Mouse (Mus musculus) lung, postnatal 0 days (tissue): Measurements from ENCODE around the gene Wdr17. TPM values are rescaled to one million over a fixed set of nuclear protein-coding genes. Genes with fewer than 3 reads are reported as not detected.
A peak's percentile ranks its signal among the peaks of the same experiment; 100 is the strongest.
"Not testable (repeated sequence)": the region's sequence is repeated elsewhere in the genome, so short reads cannot be mapped to it uniquely, and the experiment has no call there.

Experiments
- ATAC-seq: fragments of 200-750 bp; cut with Nextera tagmentation; 2 replicates; pipeline ENCODE4 v1.8.0; 2017; ENCODE audit warnings: moderate library complexity
- DNase-seq: peaks from one replicate; pipeline ENCODE4 v3.0.0-alpha.2; 2016; ENCODE audit warnings: low spot score
- H3K27ac ChIP-seq: fragments of 300-500 bp; sonication (generic); 2 replicates; pipeline ENCODE4 v1.5.1; 2014; ENCODE audit warnings: antibody characterized with exemption, mild to moderate bottlenecking, low read length, mixed read lengths
- H3K27me3 ChIP-seq: fragments of 300-500 bp; sonication (generic); replicated peaks from 2 replicates; pipeline ENCODE4 v1.6.1; 2014; ENCODE audit warnings: low read length, mixed read lengths; ENCODE audit not compliant: insufficient read depth
- H3K36me3 ChIP-seq: fragments of 300-500 bp; sonication (generic); 2 replicates; pipeline ENCODE4 v1.6.1; 2014; ENCODE audit warnings: low read length, mixed read lengths; ENCODE audit not compliant: insufficient read depth
- H3K4me1 ChIP-seq: fragments of 300-500 bp; sonication (generic); 2 replicates; pipeline ENCODE4 v1.6.1; 2014; ENCODE audit warnings: antibody characterized with exemption, low read depth, low read length, mixed read lengths; ENCODE audit not compliant: insufficient read depth
- H3K4me2 ChIP-seq: fragments of 300-500 bp; sonication (generic); replicated peaks from 2 replicates; pipeline ENCODE4 v1.6.1; 2014; ENCODE audit warnings: low read depth, mild to moderate bottlenecking, low read length, moderate library complexity, mixed read lengths
- H3K4me3 ChIP-seq: fragments of 300-500 bp; sonication (generic); 2 replicates; pipeline ENCODE4 v1.5.1; 2014; ENCODE audit warnings: low read depth, low read length
- H3K9ac ChIP-seq: fragments of 300-500 bp; sonication (generic); replicated peaks from 2 replicates; pipeline ENCODE4 v1.6.1; 2014; ENCODE audit warnings: low read depth, mild to moderate bottlenecking
- H3K9me3 ChIP-seq: fragments of 300-500 bp; sonication (generic); 2 replicates; pipeline ENCODE4 v1.6.1; 2016; ENCODE audit warnings: low read length, mixed read lengths
- CTCF ChIP-seq: IDR thresholded peaks from 2 replicates; pipeline ENCODE4 v1.5.1; 2016; ENCODE audit warnings: antibody characterized with exemption, mild to moderate bottlenecking
- EP300 ChIP-seq: IDR thresholded peaks from 2 replicates; pipeline ENCODE4 v1.6.1; 2016; ENCODE audit warnings: antibody characterized with exemption, mild to moderate bottlenecking, control low read depth
- WGBS: fragments of 180-500 bp; shearing (Covaris S2); extraction: QIAGEN DNeasy Blood & Tissue Kit; methylation state at CpG from one replicate; pipeline ENCODE4 v1.1.7; 2014; 5-methylcytosine and 5-hydroxymethylcytosine counted together
- polyA plus RNA-seq: library from polyadenylated mRNA; unstranded; fragments of >200 nt; fragmentation: Nextera tagmentation; extraction: Ambion mirVana; gene quantifications from 2 replicates; pipeline ENCODE4 v1.2.1, GENCODE M21; 2015

Gene Wdr17
- polyA plus RNA-seq, 1 experiment from 2014 or later = not detected

DNA sequence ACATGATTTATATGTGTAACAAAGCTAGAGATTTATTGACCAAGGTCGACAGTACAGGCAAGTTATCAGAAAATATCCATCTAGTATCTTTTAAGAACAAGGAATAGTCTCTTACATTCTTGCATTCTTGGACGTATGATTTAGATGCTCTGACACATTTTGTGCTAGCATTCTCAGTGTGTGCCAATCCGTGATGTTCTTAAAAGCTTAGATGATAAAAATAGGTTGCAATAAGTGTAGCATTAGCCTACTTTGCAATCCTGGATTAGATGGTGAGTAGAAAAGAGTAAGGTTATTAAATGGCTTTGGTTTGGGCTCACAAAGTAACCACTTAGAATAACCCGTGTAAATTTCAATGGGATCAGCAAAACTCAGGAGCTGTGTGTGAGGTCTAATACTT, 168.5 kb downstream of the Wdr17 start:
- no peaks in the 10 kb centered on the region for H3K27me3 ChIP-seq
- ATAC-seq (no peak), DNase-seq (no peak)
- no peak overlapping the region for H3K27ac ChIP-seq
- H3K36me3 ChIP-seq = no peaks in the 10 kb centered on the region
- H3K4me2 ChIP-seq = no peak overlapping the region
- 61% methylated on average over 4 of the region's 4 CpGs for WGBS
- no peak overlapping the region for H3K9ac ChIP-seq
- TF ChIP-seq EP300 = no peak
- H3K4me1 ChIP-seq = no peaks in the 10 kb centered on the region
- H3K9me3 ChIP-seq = no peaks in the 10 kb centered on the region
- H3K4me3 ChIP-seq = no peak overlapping the region

DNA sequence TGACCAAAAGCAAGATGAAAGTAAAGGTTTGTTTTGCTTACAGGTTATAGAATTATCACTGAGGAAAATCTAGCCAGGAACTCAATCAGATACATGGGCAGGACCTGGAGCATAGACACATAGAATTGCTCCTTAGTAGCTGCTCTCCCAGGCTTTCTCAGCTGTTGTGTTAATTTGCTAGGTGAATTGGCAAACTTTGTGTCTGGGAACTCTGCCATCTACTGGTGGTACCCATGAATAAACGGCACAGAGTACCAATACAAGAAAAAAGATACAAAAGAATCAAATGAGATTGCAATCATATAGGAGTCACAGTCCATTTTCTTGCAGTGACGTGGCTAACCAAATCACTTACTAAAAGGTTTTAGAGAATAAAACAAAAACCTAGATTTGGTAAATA, 181.2 kb downstream of the Wdr17 start:
- no peak overlapping the region for H3K9ac ChIP-seq
- DNase-seq = no peak
- no peaks in the 10 kb centered on the region for H3K4me1 ChIP-seq
- ATAC-seq = no peak
- TF ChIP-seq CTCF = peak; percentile 46
- TF ChIP-seq EP300 = no peak
- H3K27me3 ChIP-seq = no peaks in the 10 kb centered on the region
- H3K4me3 ChIP-seq = no peak overlapping the region
- H3K27ac ChIP-seq = no peak overlapping the region
- H3K4me2 ChIP-seq = no peak overlapping the region
- WGBS = 44% methylated on average over 2 of the region's 2 CpGs
- no peaks in the 10 kb centered on the region for H3K9me3 ChIP-seq
- H3K36me3 ChIP-seq = no peaks in the 10 kb centered on the region

DNA sequence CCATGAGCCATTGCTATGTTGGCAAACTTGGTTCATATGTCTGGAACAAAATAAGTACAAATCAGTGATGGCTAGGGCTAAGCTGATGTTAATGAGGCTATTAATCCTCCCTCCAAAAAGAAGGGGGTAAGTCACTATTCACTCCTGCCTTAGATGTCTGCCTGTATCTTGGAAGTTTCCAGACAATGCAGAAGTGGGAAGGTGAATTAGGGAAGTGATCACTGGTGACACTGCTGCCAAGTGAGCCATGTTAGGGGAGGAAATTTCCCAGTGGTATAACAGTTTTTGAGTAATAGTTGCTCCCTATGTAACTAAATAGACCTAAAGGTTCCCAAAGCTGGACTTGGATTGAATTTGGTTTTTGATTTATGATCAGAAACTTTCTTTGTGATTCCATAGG, 215.2 kb downstream of the Wdr17 start:
- no peak for DNase-seq
- Histone ChIP-seq H3K27ac (no peak overlapping the region), H3K4me2 (no peak overlapping the region), H3K9ac (no peak overlapping the region), H3K4me3 (no peak overlapping the region), H3K4me1 (no peaks in the 10 kb centered on the region), H3K9me3 (no peaks in the 10 kb centered on the region), H3K36me3 (no peaks in the 10 kb centered on the region), H3K27me3 (no peaks in the 10 kb centered on the region)
- no peak for ATAC-seq
- TF ChIP-seq EP300 (no peak), CTCF (no peak)

DNA sequence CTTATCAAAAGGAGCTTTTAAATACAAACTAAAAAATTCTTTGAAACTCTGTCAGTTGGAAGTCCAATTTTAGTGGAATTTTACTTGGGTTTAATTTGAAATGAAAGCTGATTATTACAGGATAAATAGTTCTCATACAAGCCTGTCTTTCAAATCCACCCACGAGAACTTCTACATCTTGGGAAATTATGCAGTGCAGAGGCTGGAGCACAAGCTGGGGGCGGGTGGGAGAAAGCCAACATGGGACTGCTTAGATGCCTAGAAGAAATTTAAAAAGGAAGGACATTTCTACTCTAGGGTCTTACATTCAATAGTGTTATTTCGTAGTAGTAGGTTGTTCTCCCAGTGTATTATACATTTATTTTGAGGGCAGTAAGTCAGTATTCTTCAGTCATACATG, 219.2 kb downstream of the Wdr17 start:
- DNase-seq = no peak
- no peak overlapping the region for H3K4me3 ChIP-seq
- H3K4me1 ChIP-seq = no peaks in the 10 kb centered on the region
- 64% methylated on average over 3 of the region's 3 CpGs for WGBS
- TF ChIP-seq CTCF (no peak), EP300 (no peak)
- H3K27me3 ChIP-seq = no peaks in the 10 kb centered on the region
- no peak for ATAC-seq
- H3K9me3 ChIP-seq = no peaks in the 10 kb centered on the region
- H3K36me3 ChIP-seq = no peaks in the 10 kb centered on the region
- H3K4me2 ChIP-seq = no peak overlapping the region
- H3K9ac ChIP-seq = no peak overlapping the region
- no peak overlapping the region for H3K27ac ChIP-seq

DNA sequence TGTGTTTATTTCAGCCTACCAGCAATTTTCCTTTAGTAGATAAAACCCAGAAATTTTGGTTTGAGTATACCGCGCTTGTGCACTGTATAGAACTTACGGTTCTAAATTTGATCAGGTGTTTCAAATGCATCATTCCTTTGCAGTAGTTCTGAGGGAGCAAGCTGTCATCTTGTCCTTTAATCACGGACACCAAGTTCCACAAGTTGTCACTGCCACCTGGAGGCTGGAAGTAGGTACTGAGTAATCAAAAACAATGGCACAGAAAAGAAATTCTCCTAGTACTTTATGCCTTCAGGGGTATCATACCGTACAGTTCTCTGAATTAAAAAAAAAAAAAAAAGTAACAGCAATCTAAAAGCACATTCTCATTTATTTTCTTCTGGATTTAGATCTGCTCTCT, 226.3 kb downstream of the Wdr17 start:
- TF ChIP-seq EP300 = no peak
- TF ChIP-seq CTCF = peak; percentile 81
- Histone ChIP-seq H3K4me3 (no peak overlapping the region), H3K27me3 (no peaks in the 10 kb centered on the region), H3K4me1 (no peaks in the 10 kb centered on the region), H3K36me3 (no peaks in the 10 kb centered on the region), H3K9me3 (no peaks in the 10 kb centered on the region), H3K4me2 (no peak overlapping the region), H3K9ac (no peak overlapping the region), H3K27ac (no peak overlapping the region)
- ATAC-seq (no peak), DNase-seq (peak; percentile 52)
- WGBS = 22% methylated on average over 5 of the region's 5 CpGs

DNA sequence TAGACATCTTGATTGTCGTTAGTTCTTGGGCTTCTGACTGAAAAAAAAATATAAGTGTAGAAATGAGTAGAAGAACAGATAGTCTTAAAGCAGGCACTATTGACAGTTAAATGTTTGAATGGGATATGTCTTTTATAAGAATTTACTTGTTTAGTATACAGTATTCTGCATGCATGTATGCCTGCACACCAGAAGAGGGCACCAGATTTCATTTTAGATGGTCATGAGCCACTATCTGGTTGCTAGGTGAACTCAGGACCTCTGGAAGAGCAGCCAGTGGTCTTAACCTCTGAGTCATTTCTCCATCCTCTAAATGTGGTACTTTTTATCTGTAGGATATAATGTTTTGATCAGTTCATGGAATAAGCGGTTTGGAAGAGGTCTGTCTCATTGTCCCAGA, 227.3 kb downstream of the Wdr17 start:
- no peak overlapping the region for H3K27ac ChIP-seq
- ATAC-seq = no peak

DNA sequence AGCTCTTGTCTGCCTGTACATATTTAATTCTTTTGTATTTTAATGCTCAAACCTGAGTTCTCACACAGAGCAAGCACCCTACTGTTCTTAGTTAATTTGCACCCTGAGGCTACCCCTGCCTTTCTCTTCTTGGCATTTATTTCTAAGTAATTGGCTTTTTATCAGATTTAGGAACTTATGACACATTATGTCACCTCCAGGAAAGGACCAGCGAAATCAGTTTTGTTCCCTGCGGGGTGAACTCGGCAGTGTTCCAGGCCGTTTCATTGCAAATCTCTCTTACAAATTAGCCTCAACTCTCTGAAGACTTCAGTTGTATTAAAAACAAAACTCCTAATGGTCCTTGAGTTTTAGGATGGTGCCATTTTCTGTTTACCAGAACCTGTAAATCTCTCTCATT, 248.3 kb downstream of the Wdr17 start:
- no peaks in the 10 kb centered on the region for H3K27me3 ChIP-seq
- H3K27ac ChIP-seq = no peak overlapping the region
- TF ChIP-seq EP300 = no peak
- TF ChIP-seq CTCF = no peak
- WGBS = 82% methylated on average over 4 of the region's 4 CpGs
- no peaks in the 10 kb centered on the region for H3K36me3 ChIP-seq
- H3K9ac ChIP-seq = no peak overlapping the region
- H3K4me2 ChIP-seq = no peak overlapping the region
- no peaks in the 10 kb centered on the region for H3K4me1 ChIP-seq
- H3K4me3 ChIP-seq = no peak overlapping the region
- DNase-seq (no peak), ATAC-seq (no peak)
- H3K9me3 ChIP-seq = no peaks in the 10 kb centered on the region

More for the DNA sequence above, 227.3 kb downstream of the Wdr17 start:
- TF ChIP-seq CTCF = no peak
- H3K4me2 ChIP-seq = no peak overlapping the region
- H3K9me3 ChIP-seq = no peaks in the 10 kb centered on the region
- H3K27me3 ChIP-seq = no peaks in the 10 kb centered on the region
- no peaks in the 10 kb centered on the region for H3K4me1 ChIP-seq
- H3K9ac ChIP-seq = no peak overlapping the region
- no peaks in the 10 kb centered on the region for H3K36me3 ChIP-seq
- WGBS = 77% methylated on average over 2 of the region's 2 CpGs
- no peak for DNase-seq
- H3K4me3 ChIP-seq = no peak overlapping the region

DNA sequence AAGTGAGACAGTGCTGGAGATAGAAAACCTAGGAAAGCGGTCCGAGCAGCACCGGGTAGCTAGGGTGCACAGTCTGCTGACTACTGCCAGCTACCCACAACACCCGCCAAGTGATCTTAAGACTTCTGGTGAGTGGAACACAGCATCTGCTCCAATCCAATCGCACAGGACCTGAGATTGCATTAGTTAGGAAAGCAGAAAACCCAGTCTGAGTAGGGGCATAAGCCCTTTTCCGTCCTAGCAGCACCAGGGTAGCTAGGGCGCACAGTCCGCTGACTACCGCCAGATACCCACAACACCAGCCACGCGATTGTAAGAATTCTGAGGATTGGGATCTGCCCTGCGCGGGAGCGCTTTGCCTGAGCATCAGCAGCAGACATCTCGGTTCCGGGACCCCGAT, 270.3 kb downstream of the Wdr17 start:
- H3K9me3 ChIP-seq, H3K4me1 ChIP-seq, H3K27me3 ChIP-seq, H3K4me2 ChIP-seq, H3K4me3 ChIP-seq, H3K36me3 ChIP-seq, DNase-seq, ATAC-seq, H3K27ac ChIP-seq, H3K9ac ChIP-seq: not testable (repeated sequence)
- 76% methylated on average over 17 of the region's 17 CpGs for WGBS
